Mouse (Mus musculus): Measurements from ENCODE around the gene Mrpl20. TPM values are rescaled to one million over a fixed set of nuclear protein-coding genes. Genes with fewer than 3 reads are reported as not detected.

Gene Mrpl20
- total and polyA plus RNA-seq, 2 experiments from 2014 or later = 123 to 279 TPM

GRCm38 (mm10) chr4:155762357-155762756, 40.3 kb upstream of the Mrpl20 start:
- Histone ChIP-seq H3K9me3 (ENCODE audit: low read length) (no peaks in the 10 kb centered on the region), H3K27me3 (ENCODE audit: insufficient read depth, low read length) (no peaks in the 10 kb centered on the region), H3K4me3 (ENCODE audit: low read depth, low read length) (no peak overlapping the region), H3K27ac (ENCODE audit: low read depth, low read length) (no peak overlapping the region), H3K4me2 (ENCODE audit: low read depth, low read length, poor library complexity, severe bottlenecking) (no peak overlapping the region), H3K36me3 (ENCODE audit: insufficient read depth, low read length) (no peaks in the 10 kb centered on the region), H3K9ac (replicated peaks; ENCODE audit: low read length, poor library complexity, severe bottlenecking) (no peak overlapping the region), H3K4me1 (ENCODE audit: insufficient read depth, low read length) (peaks cover 10% of the 10 kb centered on the region)
- DNase-seq (ENCODE audit: low spot score) (no peak), ATAC-seq (ENCODE audit: low FRiP score) (no peak)
- TF ChIP-seq CTCF (IDR thresholded peaks at IDR 0.05) = no peak
- 92% methylated on average over 3 of the region's 3 CpGs for WGBS

GRCm38 (mm10) chr4:155769496-155769879, 33.2 kb upstream of the Mrpl20 start:
- no peaks in the 10 kb centered on the region for H3K27me3 ChIP-seq (ENCODE audit: insufficient read depth, low read length)

GRCm38 (mm10) chr4:155769880-155770512, 32.7 kb upstream of the Mrpl20 start:
- Histone ChIP-seq H3K4me3 (ENCODE audit: low read depth, low read length) (peak overlapping the region; percentile 41), H3K4me2 (ENCODE audit: low read depth, low read length, poor library complexity, severe bottlenecking) (peak overlapping the region; percentile 64), H3K9ac (replicated peaks; ENCODE audit: low read length, poor library complexity, severe bottlenecking) (peak overlapping the region; percentile 59), H3K27ac (ENCODE audit: low read depth, low read length) (peak overlapping the region; percentile 72), H3K27me3 (ENCODE audit: insufficient read depth, low read length) (no peaks in the 10 kb centered on the region), H3K9me3 (ENCODE audit: low read length) (no peaks in the 10 kb centered on the region), H3K4me1 (ENCODE audit: insufficient read depth, low read length) (peaks cover 3% of the 10 kb centered on the region; the same call in 1 of the 2 replicates), H3K36me3 (ENCODE audit: insufficient read depth, low read length) (no peaks in the 10 kb centered on the region)
- WGBS = under 1% methylated on average over 39 of the region's 39 CpGs
- ATAC-seq (ENCODE audit: low FRiP score) = peak; percentile 77
- TF ChIP-seq CTCF (IDR thresholded peaks at IDR 0.05) = peak; percentile 97
- DNase-seq (ENCODE audit: low spot score) = peak; percentile 83

More at GRCm38 (mm10) chr4:155769496-155769879, 33.2 kb upstream of the Mrpl20 start:
- Histone ChIP-seq H3K4me2 (ENCODE audit: low read depth, low read length, poor library complexity, severe bottlenecking) (peak overlapping the region; percentile 64), H3K4me3 (ENCODE audit: low read depth, low read length) (peak overlapping the region; percentile 41), H3K27ac (ENCODE audit: low read depth, low read length) (no peak overlapping the region), H3K36me3 (ENCODE audit: insufficient read depth, low read length) (no peaks in the 10 kb centered on the region), H3K4me1 (ENCODE audit: insufficient read depth, low read length) (no peaks in the 10 kb centered on the region), H3K9ac (replicated peaks; ENCODE audit: low read length, poor library complexity, severe bottlenecking) (peak overlapping the region; percentile 59; the same call in 1 of the 2 replicates), H3K9me3 (ENCODE audit: low read length) (no peaks in the 10 kb centered on the region)
- ATAC-seq (ENCODE audit: low FRiP score) = no peak
- no peak for DNase-seq (ENCODE audit: low spot score)
- TF ChIP-seq CTCF (IDR thresholded peaks at IDR 0.05) = no peak
- 66% methylated on average over 5 of the region's 5 CpGs for WGBS

GRCm38 (mm10) chr4:155770626-155771025, 32.1 kb upstream of the Mrpl20 start:
- Histone ChIP-seq H3K4me2 (ENCODE audit: low read depth, low read length, poor library complexity, severe bottlenecking) (peak overlapping the region; percentile 64), H3K4me3 (ENCODE audit: low read depth, low read length) (peak overlapping the region; percentile 41), H3K36me3 (ENCODE audit: insufficient read depth, low read length) (no peaks in the 10 kb centered on the region), H3K27ac (ENCODE audit: low read depth, low read length) (peak overlapping the region; percentile 72; the same call in 1 of the 2 replicates), H3K9me3 (ENCODE audit: low read length) (no peaks in the 10 kb centered on the region), H3K27me3 (ENCODE audit: insufficient read depth, low read length) (no peaks in the 10 kb centered on the region), H3K4me1 (ENCODE audit: insufficient read depth, low read length) (peaks cover 4% of the 10 kb centered on the region; the same call in 1 of the 2 replicates), H3K9ac (replicated peaks; ENCODE audit: low read length, poor library complexity, severe bottlenecking) (peak overlapping the region; percentile 59; the same call in 1 of the 2 replicates)
- WGBS = 40% methylated on average over 24 of the region's 24 CpGs
- ATAC-seq (ENCODE audit: low FRiP score) (no peak; the same call in 1 of the 2 replicates), DNase-seq (ENCODE audit: low spot score) (no peak)
- TF ChIP-seq CTCF (IDR thresholded peaks at IDR 0.05) = no peak

GRCm38 (mm10) chr4:155771706-155772105, 31.0 kb upstream of the Mrpl20 start:
- no peak for TF ChIP-seq CTCF (IDR thresholded peaks at IDR 0.05)
- H3K27me3 ChIP-seq (ENCODE audit: insufficient read depth, low read length) = no peaks in the 10 kb centered on the region
- WGBS = 86% methylated on average over 2 of the region's 2 CpGs
- no peak overlapping the region for H3K4me2 ChIP-seq (ENCODE audit: low read depth, low read length, poor library complexity, severe bottlenecking)
- no peak overlapping the region for H3K4me3 ChIP-seq (ENCODE audit: low read depth, low read length)
- no peak for DNase-seq (ENCODE audit: low spot score)
- no peak overlapping the region for H3K9ac ChIP-seq (replicated peaks; ENCODE audit: low read length, poor library complexity, severe bottlenecking)
- H3K4me1 ChIP-seq (ENCODE audit: insufficient read depth, low read length) = peaks cover 4% of the 10 kb centered on the region; the same call in 1 of the 2 replicates
- no peak overlapping the region for H3K27ac ChIP-seq (ENCODE audit: low read depth, low read length)
- H3K36me3 ChIP-seq (ENCODE audit: insufficient read depth, low read length) = no peaks in the 10 kb centered on the region
- no peak for ATAC-seq (ENCODE audit: low FRiP score)
- no peaks in the 10 kb centered on the region for H3K9me3 ChIP-seq (ENCODE audit: low read length)

- no peak overlapping the region for H3K27ac ChIP-seq (ENCODE audit: low read depth, low read length)
- H3K9ac ChIP-seq (replicated peaks; ENCODE audit: low read length, poor library complexity, severe bottlenecking) = no peak overlapping the region
- WGBS = 85% methylated on average over 13 of the region's 13 CpGs
- H3K27me3 ChIP-seq (ENCODE audit: insufficient read depth, low read length) = no peaks in the 10 kb centered on the region
- H3K4me3 ChIP-seq (ENCODE audit: low read depth, low read length) = no peak overlapping the region
- H3K9me3 ChIP-seq (ENCODE audit: low read length) = no peaks in the 10 kb centered on the region
- H3K36me3 ChIP-seq (ENCODE audit: insufficient read depth, low read length) = no peaks in the 10 kb centered on the region
- no peak overlapping the region for H3K4me2 ChIP-seq (ENCODE audit: low read depth, low read length, poor library complexity, severe bottlenecking)
- H3K4me1 ChIP-seq (ENCODE audit: insufficient read depth, low read length) = peaks cover 4% of the 10 kb centered on the region; the same call in 1 of the 2 replicates
- no peak for ATAC-seq (ENCODE audit: low FRiP score)
- no peak for DNase-seq (ENCODE audit: low spot score)
- no peak for TF ChIP-seq CTCF (IDR thresholded peaks at IDR 0.05)
These were observed 29.9 kb upstream of the Mrpl20 start for GRCm38 (mm10) chr4:155772786-155773185.

Data from midbrain, postnatal 0 days (tissue).